Mouse (Mus musculus) WW6 (cell line): ENCODE measurements around the gene C2cd2.
"Not testable (repeated sequence)": the region's sequence is repeated elsewhere in the genome, so short reads cannot be mapped to it uniquely, and the experiment has no call there.

Experiments used
- DNase-seq: peaks from one replicate; pipeline ENCODE4 v3.0.0-alpha.2; 2013; ENCODE audit warnings: low read depth, low spot score

Gene C2cd2

GRCm38 (mm10) chr16:97962151-97962948, at the start of gene C2cd2, which contains the start of gene Zbtb21:
TSS of gene C2cd2 (minus strand) at chr16:97962598.
TSS of gene Zbtb21 (minus strand) at chr16:97962622.
- peak; percentile 88 for DNase-seq

- not testable (repeated sequence) for DNase-seq
Observed at GRCm38 (mm10) chr16:97997383-97997731, 35.0 kb upstream of the C2cd2 start.

GRCm38 (mm10) chr16:97996616-97997382, 34.4 kb upstream of the C2cd2 start, which contains the start of gene B230307C23Rik:
TSS of gene B230307C23Rik (plus strand) at chr16:97997315.
- peak; percentile 71 for DNase-seq

- DNase-seq, result no peak
Observed at GRCm38 (mm10) chr16:97995849-97996615, 33.6 kb upstream of the C2cd2 start.

- DNase-seq, result not testable (repeated sequence)
Observed at GRCm38 (mm10) chr16:97992477-97992876, 30.1 kb upstream of the C2cd2 start.

- DNase-seq, result no peak
Observed at GRCm38 (mm10) chr16:97991517-97991916, 29.1 kb upstream of the C2cd2 start.

GRCm38 (mm10) chr16:97984589-97984988, 22.2 kb upstream of the C2cd2 start:
- DNase-seq, result no peak

DNA sequence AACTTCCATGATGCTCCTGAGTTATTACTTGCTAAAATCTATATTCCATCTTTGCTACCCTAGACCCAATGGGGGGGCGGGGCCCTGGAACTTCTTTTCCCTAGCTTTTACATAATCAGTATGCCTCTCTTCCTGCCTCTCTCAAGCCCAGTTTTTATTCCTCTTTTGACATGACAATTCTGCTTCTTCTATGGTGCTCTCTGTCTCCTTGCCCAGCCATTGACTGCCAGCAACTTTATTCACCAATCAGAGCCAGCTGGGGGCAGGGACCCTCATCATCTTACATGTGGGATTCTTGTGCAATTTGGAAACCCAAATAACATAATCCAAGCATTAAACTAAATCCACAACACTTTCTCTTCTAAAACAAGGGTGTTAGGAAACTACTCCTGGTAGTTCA, 19.0 kb upstream of the C2cd2 start:
- no peak for DNase-seq

DNA sequence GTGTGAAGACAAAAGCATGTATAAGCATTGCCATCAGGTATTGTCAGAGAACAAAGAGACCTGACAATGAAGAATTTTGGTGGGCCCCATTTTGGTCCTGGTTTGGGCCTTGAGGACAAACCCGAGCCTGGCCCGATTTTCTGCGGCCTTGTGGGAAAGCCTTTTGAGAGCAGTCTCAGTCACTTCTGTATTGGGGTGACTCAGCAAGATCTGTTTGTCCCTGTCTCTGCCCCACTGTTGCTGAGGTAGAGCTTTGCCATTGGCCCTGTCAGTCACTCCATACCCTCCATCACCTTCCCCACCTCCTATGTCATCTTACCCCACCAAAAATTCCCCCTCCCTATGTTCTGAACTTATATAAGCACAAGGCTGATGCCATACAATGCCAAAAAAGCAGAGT, 15.3 kb upstream of the C2cd2 start:
- DNase-seq, result no peak

GRCm38 (mm10) chr16:97977277-97977676, 14.9 kb upstream of the C2cd2 start:
- DNase-seq, result no peak

DNA sequence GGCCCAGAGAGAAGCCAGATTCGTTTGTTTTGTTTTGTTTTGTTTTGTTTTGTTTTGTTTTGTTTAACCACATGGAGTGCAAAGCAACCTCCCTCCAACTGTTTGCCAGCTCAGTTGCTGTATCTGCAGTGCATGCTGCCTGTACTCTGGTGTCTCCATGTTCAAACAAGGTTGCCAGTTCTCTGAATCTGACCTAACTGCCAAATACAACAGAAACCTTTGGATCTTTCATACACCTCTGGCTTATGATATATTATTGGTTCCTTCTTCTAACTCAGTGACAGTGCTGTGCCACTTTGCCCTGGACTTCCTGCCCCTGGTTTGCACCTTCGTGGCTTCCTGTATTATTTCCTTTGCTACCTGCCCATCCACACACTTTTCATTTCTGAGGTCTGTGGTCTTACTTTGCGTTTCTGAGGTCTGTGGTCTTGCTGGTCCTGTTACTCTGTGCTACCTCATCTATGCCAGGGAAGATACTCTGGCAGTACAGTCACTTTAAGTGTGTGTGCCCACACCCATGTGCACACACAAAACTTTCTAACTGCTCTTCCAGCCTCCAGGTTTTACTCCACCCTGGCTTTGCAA, 1.6 kb upstream of the C2cd2 start:
- DNase-seq, result no peak

- no peak for DNase-seq
Observed at GRCm38 (mm10) chr16:97961381-97962150, 832 bp downstream of the C2cd2 start.

DNA sequence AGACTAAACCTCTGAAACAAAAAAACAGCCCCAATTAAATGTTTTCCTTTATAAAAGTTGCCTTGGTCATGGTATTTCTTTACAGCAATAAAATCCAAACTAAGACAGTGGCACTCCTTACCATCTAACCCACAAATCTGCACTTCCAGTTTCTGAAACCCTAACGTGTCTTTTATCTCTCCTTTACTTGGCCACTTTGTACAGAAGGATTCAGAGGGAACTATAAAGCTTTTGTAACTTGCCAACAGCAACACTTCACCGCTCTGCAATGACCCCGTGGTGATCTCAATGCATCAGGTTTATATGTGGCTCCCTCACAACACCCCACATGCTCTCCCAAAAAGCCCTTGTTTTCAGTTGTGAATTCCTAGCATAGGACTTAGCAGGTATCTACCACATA, 2.0 kb downstream of the C2cd2 start:
- DNase-seq, result no peak

GRCm38 (mm10) chr16:97958401-97958973, 3.9 kb downstream of the C2cd2 start:
- DNase-seq, result no peak

- DNase-seq, result no peak
Observed at GRCm38 (mm10) chr16:97957626-97958025, 4.8 kb downstream of the C2cd2 start.

DNA sequence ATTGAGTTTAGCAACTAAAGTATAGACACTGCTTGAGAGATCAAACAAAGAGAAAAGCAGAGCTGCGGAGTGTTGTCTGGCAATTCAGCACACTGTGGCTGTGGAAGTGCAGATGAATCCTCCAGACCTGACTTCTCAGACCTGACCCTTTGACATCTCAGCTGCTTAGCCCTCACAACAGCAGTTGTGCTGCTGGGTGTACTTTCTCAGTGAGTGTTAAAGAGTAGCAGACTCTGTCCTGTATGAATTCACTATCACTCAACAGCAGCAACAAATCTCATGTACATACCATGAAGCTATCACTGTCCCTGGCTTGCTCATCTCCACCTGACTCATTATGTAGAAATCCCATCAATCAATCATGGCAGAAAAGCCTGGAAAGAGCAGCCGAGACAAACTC, 6.4 kb downstream of the C2cd2 start:
- no peak for DNase-seq

- DNase-seq, result no peak
Observed at GRCm38 (mm10) chr16:97953300-97953699, 9.1 kb downstream of the C2cd2 start.

- DNase-seq, result no peak
Observed at GRCm38 (mm10) chr16:97952801-97953200, 9.6 kb downstream of the C2cd2 start.

- DNase-seq, result no peak
Observed at GRCm38 (mm10) chr16:97952371-97952770, 10.0 kb downstream of the C2cd2 start.

DNA sequence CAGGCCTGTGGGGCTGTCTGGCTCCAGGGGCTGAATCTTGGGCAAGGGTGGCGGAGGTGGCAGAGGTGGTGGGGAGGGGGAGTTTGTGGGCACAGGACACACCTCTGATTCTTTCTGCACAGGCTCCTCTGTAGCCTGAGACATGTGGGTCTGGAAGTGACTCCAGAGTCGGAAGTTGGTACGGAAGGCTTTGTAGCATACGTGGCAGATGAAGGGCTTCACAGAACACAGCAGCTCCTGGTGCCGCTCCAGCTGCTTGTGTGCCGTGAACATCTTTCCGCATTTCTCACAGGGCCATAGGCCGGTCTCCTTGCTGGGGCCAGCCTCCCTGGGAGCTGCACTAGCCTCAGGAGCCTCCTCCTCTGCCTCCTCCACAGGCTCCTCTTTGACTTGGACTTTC, 12.3 kb downstream of the C2cd2 start:
- DNase-seq, result no peak

GRCm38 (mm10) chr16:97948836-97949235, 13.6 kb downstream of the C2cd2 start:
- no peak for DNase-seq
